Mouse (Mus musculus): Measurements from ENCODE around the gene Mylk. TPM values are rescaled to one million over a fixed set of nuclear protein-coding genes. Genes with fewer than 3 reads are reported as not detected.

Gene Mylk
- total RNA-seq, 2 experiments from 2014 or later: 13.4 to 14.5 TPM

DNA sequence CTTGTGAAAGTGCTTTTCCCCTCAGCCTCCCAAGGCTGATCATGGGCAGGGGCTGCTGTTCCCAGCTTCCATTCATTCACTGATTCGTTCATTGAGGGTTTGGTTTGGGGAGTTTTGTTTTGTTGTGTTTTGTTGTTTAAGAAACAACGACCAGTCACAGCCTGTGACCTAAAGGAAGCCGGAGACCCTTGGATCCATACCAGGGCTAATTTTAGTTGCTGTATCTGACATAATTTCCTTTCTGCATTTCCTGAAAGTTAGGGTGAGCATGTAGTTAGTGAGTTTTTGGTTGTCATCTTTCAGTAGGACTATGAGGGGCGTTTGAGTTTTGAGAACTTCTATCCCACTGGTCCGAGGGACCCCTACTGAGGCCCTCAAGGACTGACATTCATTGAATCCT lies 207.2 kb downstream of the Mylk start:
- DNase-seq: no peak

DNA sequence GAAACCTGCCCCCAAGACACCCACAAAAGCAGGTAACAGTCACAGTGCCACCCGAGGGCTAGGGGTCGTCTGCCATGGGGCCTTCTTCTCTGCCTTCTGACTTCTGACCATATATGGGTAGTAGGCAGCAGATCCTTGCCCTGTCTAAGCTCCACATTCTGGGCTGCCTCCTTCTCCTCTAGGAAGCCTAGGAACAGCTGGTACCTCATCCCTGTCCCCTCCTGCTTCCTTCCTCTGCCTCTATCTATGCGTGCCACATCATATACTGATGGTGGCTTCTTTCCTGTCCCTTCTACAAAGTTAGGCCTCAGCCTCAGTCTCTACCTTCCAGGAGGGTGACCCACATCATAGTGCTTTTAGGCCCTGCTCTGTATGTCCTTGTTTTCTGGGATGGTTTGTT lies 207.8 kb downstream of the Mylk start:
- DNase-seq: no peak

DNA sequence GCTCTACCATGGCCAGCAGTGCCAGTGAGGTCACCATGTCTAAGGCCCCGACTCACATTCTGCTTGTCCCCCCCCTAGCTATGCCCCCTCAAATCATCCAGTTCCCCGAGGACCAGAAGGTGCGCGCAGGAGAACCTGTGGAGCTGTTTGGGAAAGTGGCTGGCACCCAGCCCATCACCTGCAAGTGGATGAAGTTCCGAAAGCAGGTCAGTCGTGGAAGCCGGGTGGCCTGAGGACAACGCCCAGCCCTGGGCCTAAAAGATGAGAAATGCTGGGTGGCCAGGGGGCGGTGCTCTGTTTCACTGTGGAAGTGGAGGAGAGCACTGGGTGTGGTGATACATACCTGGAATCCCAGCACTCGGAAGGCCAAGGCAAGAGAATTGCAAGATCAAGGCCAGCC lies 208.5 kb downstream of the Mylk start:
- DNase-seq: no peak

DNA sequence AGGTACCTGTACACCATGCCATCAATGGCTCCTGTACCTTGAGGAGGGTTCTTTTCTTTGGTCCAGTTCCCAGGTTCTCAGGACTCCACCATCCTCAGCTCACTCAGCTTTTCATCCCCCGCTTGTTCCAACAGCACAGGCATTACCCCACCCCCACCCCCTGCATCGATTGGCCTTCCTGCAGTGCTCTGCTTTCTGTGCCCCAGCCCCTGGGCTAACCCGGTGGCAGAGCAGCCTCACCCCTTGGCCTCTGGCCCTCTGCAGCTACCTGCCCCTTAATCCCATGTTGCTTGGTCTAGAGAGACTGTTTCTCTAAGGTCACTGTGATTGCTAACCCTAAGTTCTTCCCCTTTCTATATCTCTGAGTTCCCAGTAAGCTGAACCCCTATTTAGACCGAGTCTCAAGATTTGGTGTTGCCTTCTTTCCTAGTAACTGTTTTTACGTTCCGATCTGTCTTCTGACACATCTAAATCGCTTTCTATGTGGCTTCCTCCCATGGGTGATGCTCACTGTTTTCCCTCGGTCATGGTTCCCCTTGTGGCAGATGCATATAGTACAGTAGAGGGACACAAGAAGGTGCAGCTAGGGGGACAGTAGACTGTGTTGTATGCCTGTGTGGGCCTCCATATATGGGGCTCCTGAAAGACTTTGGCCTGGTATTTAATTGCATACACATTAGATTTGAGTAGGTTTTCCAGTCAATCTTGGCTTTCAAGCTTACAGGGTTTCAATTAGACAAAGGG lies 212.6 kb downstream of the Mylk start:
- no peak for DNase-seq

DNA sequence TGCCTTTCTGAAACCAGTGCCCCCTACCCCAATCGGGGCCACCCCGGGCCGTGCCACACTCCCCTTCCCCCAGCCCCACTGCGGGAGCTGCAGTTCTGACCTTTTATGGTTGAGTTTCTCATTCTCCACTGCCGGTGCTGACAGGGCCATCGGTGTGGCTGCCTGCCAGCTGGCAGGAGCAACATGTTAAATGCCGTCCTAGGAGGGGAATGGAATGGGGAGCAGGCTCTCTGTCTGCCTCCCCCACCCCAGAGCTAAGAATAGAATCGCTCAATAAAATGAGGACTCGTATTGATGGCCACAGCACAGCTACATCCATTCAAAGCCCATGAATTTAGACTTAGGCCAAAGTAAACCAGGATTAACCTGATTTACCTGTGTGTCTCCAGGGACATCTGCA lies 213.7 kb downstream of the Mylk start:
- no peak for DNase-seq

DNA sequence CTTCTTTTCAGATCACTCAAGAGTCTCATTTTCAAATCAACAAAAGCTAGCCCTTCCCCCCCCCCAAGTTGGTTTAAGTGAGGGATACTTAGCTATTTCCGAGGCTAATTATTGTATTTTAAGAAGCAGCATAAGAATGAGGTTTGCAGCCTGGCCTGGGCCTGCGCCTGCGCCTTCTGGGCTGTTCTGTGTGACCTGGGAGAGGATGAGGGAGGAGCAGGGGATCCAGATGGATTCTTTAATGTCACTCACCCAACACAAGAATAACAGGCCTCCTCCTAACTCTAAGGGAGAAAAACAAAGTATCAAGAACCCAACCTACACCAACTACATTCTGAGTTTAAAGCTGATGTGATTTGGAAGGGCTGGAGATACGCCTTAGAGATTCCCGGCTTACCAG lies 214.3 kb downstream of the Mylk start:
- no peak for DNase-seq

DNA sequence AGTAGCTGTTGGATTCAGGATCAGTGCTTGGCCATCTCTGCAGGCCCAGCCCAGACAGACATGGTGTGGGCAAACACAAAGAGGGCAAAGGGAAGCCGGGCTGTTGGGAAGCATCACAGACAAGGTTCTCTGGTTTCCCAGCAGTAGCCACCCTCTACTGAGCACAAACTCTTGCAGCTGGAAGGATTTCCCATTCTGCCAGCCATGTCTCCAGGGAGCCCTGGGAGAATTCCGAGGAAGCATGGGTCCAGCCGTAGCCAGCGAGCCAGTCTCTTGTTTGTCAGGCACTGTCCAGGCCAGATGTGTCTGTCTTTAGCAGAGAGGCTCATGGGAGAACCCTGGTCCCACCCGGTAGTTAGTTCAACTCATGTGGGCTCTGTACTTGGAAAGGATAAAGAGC lies 215.2 kb downstream of the Mylk start:
- no peak for DNase-seq

DNA sequence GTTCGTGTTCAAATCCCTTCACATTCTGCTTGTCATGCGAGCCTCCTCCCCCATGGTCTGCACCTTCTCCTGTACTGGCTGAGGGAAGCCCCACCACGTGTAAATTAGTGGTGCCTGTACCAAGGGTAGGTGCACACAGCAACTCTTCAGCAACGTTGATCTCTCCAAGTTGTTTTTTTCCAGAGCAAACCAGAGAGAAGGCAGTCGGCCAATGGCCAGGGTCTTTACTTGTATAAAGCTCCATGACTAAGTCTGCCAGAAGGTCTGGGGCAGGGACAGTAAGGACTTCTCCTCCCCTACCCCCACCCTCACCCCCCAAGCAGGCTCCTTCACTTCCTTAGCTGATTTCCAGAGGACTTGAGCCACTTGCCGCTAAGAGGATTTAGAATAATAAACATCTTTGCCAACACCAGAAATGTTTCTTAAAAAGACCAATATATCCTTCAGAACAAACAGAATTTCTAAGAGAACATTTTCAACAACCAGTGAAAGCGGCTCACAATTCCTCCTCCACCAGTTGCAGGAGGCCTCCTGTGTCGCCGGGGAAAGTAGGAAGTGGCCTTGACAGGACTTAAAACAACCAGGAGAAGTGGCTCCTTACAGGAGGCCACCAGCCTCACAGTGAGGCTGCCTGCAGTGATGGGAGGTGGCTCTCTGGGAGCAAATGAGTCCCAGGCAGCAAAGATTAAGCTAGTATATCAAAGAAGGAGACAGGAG lies 216.0 kb downstream of the Mylk start:
- no peak for DNase-seq

DNA sequence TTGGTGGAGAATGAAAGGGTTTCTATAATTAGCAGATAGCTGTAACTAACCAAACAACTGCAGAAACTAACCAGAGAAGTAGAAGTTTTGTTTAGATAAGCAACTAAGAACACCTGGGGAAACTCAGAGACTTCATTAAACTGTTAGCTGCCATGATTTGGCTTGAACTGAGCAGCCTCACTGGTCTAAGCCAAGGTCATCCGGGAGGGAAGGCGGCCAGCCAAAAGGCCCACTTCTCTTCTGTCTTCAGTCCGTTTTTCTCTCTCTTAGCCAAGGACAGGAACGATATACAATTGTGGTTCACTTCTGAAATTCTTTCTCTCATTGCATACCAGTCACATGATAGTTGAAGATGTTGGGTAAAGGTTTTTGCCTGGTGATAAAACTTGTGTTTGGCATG lies 217.3 kb downstream of the Mylk start:
- DNase-seq: no peak

DNA sequence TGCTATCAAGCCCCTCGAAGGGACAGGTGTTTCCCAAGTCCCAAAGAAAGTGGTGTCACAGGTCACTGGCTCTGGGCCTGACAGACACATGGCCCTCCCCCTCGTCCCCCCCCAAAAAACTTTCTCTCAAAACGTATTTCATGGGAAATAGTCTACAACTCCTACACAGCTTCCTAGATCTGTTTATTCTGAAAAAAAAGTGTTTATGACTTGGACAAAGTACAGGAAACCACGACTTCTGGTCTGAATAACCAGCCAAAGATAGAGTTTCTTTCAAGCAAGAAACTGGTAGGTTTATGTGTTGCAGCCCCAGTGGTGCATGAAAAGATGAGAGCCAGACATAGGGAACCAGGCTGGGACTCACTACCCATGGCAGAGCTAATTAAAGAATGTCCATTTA lies 218.0 kb downstream of the Mylk start:
- no peak for DNase-seq

DNA sequence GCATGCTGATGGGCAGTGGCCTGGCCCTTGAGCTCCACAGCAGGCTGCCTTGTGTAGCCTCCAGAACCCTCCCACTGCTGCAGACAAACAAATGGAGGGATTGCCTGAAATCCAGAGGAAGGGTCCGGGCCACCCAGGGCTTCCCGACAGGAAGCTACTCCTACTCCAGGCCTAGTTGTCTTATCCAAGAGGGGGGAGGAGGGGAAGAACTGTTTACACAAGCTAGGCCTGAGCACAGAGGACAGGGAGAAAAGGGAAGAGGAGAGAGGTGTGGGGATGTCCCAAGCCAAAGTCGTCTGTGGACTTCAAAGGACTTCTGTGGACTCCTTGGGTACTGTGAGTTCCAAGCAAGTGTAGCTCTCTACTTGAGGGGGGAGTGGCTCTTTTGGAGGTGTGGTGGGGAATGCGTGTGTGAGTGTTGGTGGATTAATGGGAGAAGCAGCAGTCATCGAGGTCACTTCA lies 221.6 kb downstream of the Mylk start:
- no peak for DNase-seq

DNA sequence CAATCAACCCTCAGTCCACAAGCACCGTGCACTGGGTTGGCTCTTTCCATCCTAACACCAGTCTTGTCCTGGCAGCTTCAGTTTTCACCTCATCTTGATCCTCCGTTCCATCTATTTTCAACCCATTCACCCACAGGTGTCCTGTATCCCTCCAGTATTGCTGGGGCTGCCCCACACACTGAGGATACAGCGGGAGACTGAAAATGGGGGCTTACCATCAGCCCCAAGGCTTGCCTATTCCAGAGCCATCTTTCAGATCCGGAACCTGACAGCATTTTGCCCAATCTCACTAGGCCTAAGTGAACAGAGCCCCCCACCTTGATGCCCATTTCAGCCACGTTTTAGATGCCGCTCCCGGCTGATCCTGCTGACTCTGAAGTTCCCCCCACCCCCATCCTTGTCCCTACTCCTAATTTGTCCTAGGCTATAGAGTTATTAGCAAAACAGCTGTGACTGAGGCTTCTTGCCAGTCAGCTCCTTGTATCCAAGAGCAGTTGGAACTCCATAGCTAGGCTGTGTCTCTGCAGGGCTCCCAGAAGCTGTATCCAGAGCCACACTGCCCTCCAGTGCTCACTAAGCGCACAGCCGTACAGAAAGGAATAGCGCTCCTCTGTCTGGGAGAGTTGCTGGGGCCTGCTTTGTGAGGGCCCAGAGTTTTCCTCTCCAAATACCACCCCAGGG lies 222.2 kb downstream of the Mylk start:
- peak; percentile 76 to 78 for DNase-seq

DNA sequence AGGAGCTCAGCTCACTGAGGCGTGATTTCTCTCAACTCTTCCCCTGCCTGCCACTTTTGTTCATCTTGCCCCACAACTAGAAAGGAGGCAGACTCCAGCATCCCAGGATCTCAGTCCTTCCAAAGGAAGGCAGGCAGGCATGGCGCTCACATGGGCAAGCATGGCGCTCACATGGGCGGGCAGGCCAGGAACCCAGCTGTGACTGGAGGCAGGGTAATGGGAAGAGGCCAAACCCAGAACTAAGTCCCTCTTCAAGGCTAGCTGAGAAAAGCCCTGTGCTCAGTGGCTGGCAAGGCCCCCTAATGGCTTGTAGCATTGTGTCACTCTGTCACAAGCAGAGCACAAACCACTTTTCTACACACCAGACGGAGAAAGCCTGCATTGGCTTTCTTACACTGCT lies 223.2 kb downstream of the Mylk start:
- no peak for DNase-seq

DNA sequence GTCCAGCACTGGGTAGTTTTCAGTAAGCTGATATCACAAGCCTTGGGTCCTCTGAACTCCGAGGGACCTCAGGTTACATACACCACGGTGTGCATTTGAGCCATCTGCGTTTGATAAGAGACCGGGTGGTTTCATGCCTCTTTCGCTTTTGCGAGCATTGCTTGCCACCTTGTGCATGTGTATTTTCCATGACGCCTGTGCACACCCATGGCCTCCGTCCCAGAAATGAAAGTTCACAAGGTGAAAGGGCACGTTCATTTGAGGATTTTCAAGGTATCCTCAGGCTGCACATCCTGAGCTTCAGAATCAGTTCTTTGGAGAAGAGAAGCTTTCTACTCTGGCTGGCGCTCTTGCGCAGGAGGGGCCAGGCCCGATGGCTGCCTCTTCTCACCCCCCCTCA lies 227.5 kb downstream of the Mylk start:
- no peak for DNase-seq

DNA sequence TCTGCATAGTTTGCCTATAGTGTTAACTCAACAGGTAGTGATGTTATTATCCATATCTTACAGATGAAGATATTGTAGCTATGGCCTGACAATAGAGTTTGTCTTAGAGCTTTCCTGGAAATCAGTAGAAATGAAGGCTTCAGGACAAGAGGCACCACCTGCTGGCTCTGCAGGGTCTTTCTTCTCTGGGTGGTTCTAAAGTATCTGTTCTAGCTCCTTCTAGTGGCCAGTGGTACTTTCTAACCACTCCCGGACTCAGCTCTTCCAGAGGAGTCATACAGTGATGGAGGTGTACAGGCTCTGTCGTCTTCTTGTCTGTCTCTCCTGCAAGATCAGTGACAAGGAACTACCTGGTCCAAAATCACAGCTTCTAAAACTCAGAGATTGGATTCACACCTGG lies 230.5 kb downstream of the Mylk start:
- DNase-seq: no peak

DNA sequence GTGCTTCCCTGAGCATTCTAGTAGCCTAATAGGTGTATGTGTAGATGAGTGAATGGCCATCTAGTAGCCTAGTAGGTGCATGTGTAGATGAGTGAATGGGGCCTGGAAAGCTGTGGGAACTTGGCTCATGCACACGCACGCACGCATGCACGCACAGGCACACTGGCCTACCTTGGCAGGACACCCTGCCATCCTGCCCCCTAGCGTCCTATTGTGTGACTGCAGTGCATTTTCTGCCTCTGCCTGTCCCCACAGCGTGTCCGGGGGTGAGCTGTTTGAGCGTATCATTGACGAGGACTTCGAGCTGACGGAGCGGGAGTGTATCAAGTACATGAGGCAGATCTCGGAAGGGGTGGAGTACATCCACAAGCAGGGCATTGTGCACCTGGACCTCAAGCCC lies 231.6 kb downstream of the Mylk start:
- DNase-seq: no peak

DNA sequence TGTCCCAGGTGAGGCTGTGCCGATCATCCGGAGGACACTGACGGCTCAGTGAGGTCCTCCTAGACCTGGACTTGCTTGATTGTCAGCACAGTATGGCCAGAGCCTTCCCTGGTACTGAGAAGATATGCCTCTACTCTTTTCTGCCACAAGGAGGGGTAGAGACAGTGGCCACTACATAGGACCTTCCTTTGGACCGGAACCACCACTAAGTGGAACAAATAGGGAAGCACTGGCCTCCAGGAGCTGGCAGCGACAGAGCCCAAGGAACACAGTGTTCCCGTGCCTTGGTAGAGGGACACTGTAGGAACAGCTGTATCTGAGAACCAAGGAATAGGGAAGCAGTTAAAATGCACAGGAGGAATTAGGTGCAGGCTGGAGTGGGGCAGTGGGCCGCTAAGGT lies 233.0 kb downstream of the Mylk start:
- DNase-seq: no peak

DNA sequence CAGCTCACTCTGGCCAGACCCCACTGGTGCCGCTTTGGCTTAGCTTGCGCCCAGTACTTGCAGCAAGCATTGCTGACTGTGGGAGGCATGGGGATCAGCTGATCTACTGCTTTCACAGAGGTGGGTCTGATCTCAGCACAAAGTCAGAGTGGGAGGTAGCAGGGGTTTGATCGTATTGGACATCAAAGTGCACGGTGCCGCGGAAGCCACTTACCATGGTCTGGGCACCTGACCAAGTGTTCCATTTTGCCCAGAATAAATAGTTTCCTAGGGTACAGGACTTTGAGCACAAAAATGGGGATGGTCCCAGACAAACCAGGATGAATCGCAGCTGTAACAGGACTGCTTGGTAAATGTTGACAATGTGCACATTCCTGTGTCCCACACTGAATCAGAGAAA lies 236.0 kb downstream of the Mylk start:
- DNase-seq: no peak

DNA sequence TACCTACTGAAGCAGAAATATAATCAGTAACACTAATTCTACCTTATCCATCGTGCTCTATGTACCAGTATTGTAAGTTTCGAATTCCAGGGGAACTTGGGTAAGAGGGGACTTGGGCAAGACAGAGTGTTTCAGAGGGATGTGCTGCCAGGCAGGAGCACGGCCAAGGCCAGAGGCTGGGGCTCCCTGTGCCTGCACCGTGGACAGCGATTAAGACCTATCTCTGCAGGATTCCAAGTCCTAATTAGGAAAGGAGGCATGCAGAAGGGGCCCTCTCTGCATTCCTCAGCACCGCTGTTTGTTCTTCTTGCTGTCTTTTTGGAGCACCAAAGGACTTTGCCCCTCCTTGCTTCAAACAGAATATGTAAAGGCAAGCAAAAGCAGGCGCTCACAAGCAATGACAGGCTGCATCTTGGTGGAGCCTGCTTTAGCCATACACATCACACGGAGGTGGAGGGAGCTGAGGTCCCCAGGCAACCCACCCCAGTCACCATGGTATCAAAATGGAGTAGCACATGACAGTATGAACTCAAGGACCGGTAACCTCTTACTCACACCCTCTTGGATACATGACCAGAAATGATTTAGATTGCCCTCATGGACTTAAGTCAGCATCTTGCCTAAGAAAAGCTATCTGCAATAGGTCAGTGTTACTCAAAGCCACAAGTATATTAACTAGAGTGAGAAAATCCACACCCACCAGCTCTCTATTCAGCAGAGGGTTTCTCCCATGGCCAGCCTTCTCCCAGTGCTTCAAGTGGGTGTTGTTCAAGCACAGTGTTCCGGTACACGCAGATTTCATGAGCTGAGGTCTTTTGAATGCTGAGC lies 239.4 kb downstream of the Mylk start:
- no peak for DNase-seq

DNA sequence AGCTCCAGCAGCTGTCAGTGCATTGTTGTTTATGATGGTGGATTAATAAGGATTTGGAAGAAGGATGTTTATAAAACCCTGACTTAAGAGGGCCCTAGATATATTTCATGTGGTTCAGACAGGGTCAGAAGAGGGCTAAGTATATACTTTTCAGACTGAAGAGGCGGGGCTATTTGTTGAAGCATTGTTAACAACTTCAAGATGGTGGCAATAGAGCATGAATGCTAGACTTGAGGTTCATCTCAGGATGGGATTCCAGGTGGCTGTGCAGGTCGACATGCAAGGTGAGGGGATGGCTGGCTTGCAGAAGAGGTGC lies 240.0 kb downstream of the Mylk start:
- no peak for DNase-seq

DNA sequence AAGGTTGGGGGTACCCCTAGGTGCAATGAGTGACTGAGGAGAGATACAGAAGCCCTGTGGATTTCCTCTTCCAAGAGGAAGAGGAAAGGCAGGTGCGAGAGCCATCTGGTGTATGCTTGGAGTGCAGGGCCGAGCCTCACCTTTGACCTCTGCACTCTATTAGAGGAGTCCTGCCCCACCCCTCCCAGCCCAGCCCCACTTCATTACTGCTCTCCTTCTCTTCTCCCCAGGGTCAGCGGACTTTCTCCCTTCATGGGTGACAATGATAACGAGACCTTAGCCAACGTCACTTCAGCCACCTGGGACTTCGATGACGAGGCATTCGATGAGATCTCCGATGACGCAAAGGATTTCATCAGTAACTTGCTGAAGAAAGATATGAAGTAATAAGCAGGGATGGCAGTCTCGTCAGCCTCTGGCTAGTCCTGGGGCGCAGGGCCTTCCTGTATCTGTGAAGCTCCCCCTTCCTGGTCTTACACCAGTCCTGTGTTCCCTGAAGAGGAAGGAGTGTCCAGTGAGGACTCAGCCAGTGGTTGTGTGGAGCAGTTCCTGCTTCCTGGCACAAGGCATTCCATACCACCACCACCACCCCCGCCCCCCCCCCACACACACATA lies 241.3 kb downstream of the Mylk start:
- no peak for DNase-seq

DNA sequence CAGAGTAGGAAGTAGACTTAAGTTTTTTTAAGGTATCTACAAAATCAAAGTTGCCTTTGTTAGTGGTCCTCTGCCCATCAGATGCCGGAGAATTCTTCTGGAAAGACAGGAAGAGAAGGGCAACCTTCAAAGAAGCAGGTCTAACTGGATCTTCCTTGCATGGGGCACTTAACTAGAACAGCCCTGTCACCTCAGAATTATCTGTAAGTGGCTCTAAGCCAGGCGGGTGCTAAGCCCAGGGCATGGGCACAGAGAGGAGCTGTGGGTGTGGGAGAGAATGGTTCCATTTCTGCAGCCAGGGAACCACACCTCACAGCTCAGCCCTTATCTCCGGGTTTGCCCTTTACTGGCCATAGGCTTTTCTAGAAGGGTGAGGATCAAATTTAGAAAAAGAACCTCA lies 246.4 kb downstream of the Mylk start:
- DNase-seq: no peak

DNA sequence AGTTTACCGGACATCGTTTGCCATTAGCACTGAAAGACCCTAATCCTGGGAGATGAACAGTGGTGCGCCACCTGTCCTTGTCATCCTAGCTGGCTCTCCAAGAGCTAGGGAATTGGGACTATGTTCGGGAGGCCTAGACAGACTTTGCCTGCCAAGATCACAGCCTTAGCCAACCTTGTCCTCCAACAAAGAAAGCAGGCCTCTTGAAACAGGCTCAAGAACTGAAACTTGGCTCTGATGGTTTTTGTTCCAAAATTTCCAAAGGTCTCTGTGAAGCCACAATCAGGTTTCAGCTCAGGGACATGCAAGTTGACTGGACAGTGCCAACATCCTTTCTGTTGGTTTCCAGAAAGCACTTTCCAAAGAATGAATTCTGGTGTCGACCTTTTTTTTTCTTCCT lies 247.8 kb downstream of the Mylk start:
- DNase-seq: no peak

All from layer of hippocampus, postnatal 36 days (tissue).